Mouse (Mus musculus): Measurements from ENCODE around the gene Pdrg1.

The Pdrg1 gene

DNA sequence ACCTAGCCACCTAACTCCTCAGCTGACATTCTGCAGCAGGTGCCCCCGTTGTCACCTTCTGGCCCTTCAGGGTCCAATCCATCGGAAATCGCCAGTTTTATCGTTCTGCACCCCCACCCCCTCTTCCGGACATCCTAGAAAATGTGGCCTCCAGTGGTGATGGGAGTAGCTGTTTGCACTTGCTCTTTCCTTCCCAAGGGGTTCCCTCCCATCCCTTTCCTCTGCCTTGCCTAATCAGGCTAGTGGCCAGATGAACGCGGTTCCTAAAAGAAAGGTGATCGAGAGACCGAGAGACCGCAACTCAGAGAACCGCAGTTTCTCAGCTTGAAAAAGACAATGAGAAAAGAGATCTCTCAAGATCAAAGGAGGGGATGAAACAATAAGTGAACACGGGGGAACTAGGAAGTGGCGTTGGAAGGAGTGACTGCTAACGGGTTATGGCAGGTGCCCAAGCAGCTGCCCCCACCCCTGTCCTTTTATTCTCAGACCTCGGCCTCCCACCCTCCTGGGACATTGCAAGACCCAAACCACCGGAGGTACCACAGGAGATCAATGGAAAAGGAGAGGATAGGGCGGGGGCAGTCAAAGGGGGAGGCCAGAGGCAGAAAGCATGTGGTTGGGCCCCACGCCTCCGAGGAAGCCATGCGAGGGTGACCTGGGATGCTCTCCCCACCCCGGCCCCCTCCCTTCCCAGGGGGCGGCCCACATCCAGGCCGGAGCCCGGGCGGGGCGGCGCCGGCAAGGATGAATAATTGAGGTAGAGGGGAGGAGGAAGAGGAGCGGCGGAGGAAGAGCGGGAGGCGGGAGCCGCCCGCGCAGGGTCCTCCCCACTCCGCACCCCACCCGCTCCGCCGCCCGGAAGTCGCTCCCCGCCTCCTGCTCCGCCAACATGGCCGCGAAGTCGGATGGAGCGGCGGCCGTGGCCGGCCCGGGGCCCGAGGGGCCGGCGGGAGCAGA is 16.2 kb upstream of the Pdrg1 start, which contains the start of gene Xkr7:
Gene Xkr7 (plus strand): TSS at position 727 of the 957 bp plus-strand sequence.
- no peak for DNase-seq

DNA sequence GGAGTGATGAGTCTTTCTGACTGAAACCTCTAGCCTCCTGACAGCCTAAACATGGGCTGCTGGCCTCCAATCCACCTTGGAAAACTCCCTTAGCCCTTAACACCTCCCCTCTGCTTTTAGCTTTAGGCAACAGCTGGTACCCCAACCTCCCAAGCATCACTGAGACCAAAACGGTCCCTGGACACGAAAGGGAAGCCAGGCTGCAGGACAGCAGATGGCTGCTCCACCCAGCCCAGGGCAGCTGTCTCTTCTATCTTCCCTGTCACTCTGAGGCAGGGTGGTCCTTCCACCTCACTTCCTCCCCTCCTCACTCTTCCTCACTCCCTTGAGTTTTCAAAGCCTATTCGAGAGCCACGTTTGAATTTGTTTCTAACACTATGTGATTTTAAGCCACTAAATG is 15.2 kb upstream of the Pdrg1 start:
- DNase-seq: no peak

DNA sequence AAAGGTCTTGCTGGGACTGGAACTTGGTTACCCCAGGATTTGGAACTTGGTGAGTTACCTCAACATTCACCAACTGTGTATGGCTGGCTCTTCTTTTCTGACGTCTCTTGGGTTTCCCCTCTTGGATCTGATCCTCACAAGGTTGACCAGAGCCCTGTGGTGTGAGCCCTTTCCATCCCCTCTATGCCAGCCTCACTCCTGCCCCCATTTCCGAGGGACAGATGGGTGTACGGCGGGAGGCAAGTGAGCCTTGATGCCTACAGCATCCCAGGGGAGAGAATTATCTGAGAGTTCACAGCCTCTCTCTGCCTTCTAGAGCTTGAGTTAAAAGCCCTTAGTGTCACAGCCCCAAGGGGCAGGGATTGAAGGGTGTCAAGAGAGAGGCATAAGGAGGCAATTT is 12.3 kb upstream of the Pdrg1 start:
- DNase-seq: no peak

- DNase-seq: no peak
Measured at GRCm38 (mm10) chr2:153026052-153026451, 10.8 kb upstream of the Pdrg1 start.

- DNase-seq: no peak
Measured at GRCm38 (mm10) chr2:153022855-153023254, 7.6 kb upstream of the Pdrg1 start.

DNA sequence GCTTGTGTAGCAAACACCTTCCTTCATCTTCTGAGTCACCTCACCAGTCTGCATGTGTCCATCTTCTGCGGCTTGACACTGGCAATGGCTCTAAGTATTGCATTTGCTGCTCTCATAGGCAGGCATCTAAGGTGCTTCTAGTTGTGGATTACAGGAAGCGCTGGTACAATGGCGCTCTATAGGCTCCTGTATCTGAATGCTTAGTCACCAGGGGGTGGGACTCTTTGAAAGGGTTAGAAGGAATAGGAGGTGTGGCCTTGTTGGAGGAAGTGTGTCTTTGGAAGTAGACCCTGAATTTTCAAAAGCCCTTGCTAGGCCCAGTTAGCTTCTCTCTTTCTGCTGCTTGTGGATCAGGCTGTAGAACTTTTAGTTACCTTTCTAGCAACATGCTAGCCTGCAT is 5.9 kb upstream of the Pdrg1 start:
- no peak for DNase-seq

GRCm38 (mm10) chr2:153019355-153019754 is 4.1 kb upstream of the Pdrg1 start:
- no peak for DNase-seq

- DNase-seq: no peak
Measured at GRCm38 (mm10) chr2:153016786-153017185, 1.6 kb upstream of the Pdrg1 start.

- no peak for DNase-seq
Measured at GRCm38 (mm10) chr2:153015804-153016203, 577 bp upstream of the Pdrg1 start.

DNA sequence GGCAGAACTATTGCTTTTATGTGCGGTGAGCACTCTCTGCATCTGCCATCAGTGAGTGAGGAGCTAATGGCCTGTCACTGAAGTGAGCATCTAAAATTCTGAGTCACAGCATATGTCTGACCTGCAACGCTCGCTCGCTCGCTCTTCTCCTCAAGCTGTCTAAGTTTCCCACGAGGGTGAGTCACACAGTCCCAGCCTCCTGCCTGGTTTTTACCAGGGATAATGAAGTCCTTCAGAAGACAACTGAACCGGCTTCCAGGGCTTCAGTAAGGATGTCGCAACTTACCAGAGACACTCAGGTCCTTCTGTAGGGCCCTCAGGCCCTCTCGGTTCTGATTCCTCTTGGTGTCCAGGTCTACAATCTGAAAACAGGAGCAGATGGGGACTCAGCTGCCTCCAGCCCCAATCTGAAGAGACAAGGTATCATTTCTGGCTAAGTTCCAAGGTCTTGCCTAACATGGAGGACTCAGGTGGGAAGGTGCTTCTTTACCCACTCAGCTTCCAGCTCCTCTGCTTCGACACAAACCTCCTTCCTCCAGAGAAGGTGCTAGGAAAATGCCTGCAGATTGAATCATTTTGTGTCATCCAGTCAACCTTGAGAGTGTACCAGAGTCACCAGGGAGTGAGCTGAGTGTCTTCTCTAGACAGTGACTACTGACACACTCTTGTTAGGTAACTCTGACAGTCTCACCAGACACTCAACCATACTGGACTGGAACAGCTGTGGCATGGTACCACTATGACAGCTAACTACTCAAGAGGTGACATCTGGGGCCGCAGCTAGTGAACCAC is 1.3 kb downstream of the Pdrg1 start:
- no peak for DNase-seq

GRCm38 (mm10) chr2:153009192-153009973 is 5.8 kb downstream of the Pdrg1 start:
- DNase-seq: no peak

DNA sequence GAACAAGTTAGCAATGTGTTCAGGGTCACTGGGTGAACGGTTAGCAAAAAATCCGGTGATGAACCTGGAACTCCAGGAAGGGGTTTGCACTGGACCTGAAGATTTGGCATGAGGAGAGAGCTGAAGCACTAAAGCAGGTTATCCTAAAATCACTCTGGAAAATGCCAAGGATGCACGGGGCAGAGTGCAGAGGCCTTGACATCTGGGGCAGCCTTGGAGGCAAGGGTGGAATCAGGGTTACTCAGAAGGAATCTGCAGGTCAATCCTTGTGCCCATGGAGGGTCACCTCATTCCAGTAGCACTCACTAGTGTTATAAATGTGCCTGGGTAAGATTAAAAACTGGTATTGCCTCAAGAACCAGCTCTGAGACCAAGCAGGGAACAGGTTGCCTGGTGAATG is 9.2 kb downstream of the Pdrg1 start:
- no peak for DNase-seq

- no peak for DNase-seq
Measured at GRCm38 (mm10) chr2:153003681-153004338, 11.4 kb downstream of the Pdrg1 start.

- DNase-seq: no peak
Measured at GRCm38 (mm10) chr2:153002492-153003248, 12.6 kb downstream of the Pdrg1 start.

GRCm38 (mm10) chr2:152997046-152997445 is 18.2 kb downstream of the Pdrg1 start:
- DNase-seq: no peak

- peak; percentile 45 for DNase-seq
Measured at GRCm38 (mm10) chr2:152991529-152991928, 23.7 kb downstream of the Pdrg1 start.

DNA sequence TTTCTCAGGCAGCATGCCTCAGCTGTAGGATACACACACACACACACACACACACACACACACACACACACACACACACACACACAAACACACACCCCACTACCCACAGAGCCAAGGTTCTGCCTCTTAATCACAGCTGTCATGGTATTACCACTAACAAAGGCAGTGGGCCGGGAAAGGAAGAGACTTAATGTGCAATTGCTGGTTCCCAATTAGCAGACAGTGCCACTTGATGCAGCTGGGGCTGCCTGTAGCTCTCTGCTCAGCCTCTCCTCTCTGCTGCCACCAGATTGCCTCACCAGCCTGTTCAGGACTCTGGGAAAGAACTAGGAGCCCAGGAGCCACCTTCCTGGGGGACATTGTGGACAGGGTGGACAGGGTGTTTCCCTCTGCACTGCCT is 29.6 kb downstream of the Pdrg1 start:
- DNase-seq: no peak

- DNase-seq: no peak
Measured at GRCm38 (mm10) chr2:152976991-152977390, 38.2 kb downstream of the Pdrg1 start.

- DNase-seq: no peak
Measured at GRCm38 (mm10) chr2:152965555-152965954, 49.7 kb downstream of the Pdrg1 start.

DNA sequence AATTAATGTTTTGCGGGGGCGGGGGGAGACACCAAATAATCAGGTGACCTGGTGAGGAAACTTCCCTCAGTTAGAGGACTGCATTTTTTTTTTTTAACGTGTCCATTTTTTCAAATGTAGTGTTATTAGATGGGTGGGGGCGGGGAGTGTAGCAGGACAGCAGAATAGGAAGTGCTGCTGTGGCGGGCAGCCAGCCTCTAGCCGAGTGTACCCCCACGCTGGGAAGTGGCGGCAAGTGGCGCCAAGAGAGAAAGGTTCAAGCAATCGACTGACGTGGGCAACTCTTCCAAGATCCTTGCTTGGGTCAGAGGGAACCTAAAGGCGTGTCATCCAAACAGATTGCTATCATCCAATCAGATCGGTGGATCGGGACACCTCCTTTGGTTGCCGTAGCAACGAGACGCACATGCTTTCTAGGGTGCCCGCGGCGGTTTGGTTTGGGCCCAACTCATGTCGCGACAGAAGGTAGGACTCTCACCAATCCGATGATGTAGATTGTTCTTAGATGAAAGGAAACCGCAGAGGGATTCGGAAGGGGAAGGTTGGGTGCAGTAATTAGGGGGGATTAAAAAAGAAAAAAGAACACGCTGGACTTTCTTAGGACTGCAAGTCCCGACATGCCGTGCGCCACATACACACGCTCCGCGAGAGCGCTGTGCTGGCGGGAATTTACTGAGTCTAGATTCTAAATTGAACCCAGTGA is 53.0 kb downstream of the Pdrg1 start, which contains the start of gene Ttll9:
Gene Ttll9 (plus strand): TSS at position 395 of the 703 bp plus-strand sequence.
- peak; percentile 94 for DNase-seq

Data from kidney, adult 11 months (tissue).